Mouse (Mus musculus) embryonic facial prominence, embryonic 13.5 days (tissue): ENCODE results near the gene Trim63. TPM values are rescaled to one million over a fixed set of nuclear protein-coding genes. Genes with fewer than 3 reads are reported as not detected.
"Not testable (repeated sequence)": the region's sequence is repeated elsewhere in the genome, so short reads cannot be mapped to it uniquely, and the experiment has no call there.

ENCODE experiments used
- ATAC-seq: fragments of 200-750 bp; cut with Nextera tagmentation; 2 replicates; pipeline ENCODE4 v1.8.0; 2017; ENCODE audit warnings: low read depth; ENCODE audit not compliant: insufficient number of reproducible peaks, insufficient read depth, low FRiP score, low TSS enrichment
- H3K27ac ChIP-seq: fragments of 300-500 bp; sonication (generic); 2 replicates; pipeline ENCODE4 v1.5.1; 2015; ENCODE audit warnings: moderate library complexity, mild to moderate bottlenecking, inconsistent platforms
- H3K27me3 ChIP-seq: fragments of 300-500 bp; sonication (generic); 2 replicates; pipeline ENCODE4 v1.6.1; 2015; ENCODE audit warnings: mild to moderate bottlenecking, inconsistent platforms
- H3K36me3 ChIP-seq: fragments of 300-500 bp; sonication (generic); 2 replicates; pipeline ENCODE4 v1.6.1; 2015; ENCODE audit warnings: mild to moderate bottlenecking, inconsistent platforms
- H3K4me1 ChIP-seq: fragments of 300-500 bp; sonication (generic); 2 replicates; pipeline ENCODE4 v1.6.1; 2015; ENCODE audit warnings: inconsistent platforms
- H3K4me2 ChIP-seq: fragments of 300-500 bp; sonication (generic); 2 replicates; pipeline ENCODE4 v1.6.1; 2015; ENCODE audit warnings: moderate library complexity, mild to moderate bottlenecking, inconsistent platforms
- H3K4me3 ChIP-seq: fragments of 300-500 bp; sonication (generic); 2 replicates; pipeline ENCODE4 v1.5.1; 2015; ENCODE audit warnings: mild to moderate bottlenecking, inconsistent platforms
- H3K9ac ChIP-seq: fragments of 300-500 bp; sonication (generic); 2 replicates; pipeline ENCODE4 v1.6.1; 2015; ENCODE audit warnings: mild to moderate bottlenecking, inconsistent platforms
- H3K9me3 ChIP-seq: fragments of 300-500 bp; sonication (generic); 2 replicates; pipeline ENCODE4 v1.6.1; 2016; ENCODE audit warnings: inconsistent platforms
- WGBS: fragments of 180-500 bp; shearing (Covaris S2); methylation state at CpG from one replicate; pipeline ENCODE4 v1.1.7; 2015; ENCODE audit warnings: mixed read lengths; 5-methylcytosine and 5-hydroxymethylcytosine counted together
- polyA plus RNA-seq: library from polyadenylated mRNA; unstranded; fragments of >200 nt; fragmentation: Nextera tagmentation; extraction: Ambion mirVana; gene quantifications from 2 replicates; pipeline ENCODE4 v1.2.1, GENCODE M21; 2015

Trim63 gene
- polyA plus RNA-seq, 1 experiment from 2014 or later: 1.2 TPM

- Histone ChIP-seq H3K36me3 (peaks cover 19% of the 10 kb centered on the region), H3K9me3 (no peaks in the 10 kb centered on the region), H3K27me3 (0 out of 2 replicates have a peak, but pooled peaks cover 2% of the 10 kb centered on the region), H3K4me1 (peaks cover 20% of the 10 kb centered on the region), H3K27ac (peak within 1 kb of the TSS; percentile 100), H3K9ac (peak within 1 kb of the TSS; percentile 99), H3K4me3 (peak within 1 kb of the TSS; percentile 100), H3K4me2 (peak within 1 kb of the TSS; percentile 91)
- WGBS: under 1% methylated on average over 43 of the region's 43 CpGs
- ATAC-seq: peak; percentile 78
Measured at GRCm38 (mm10) chr4:134287575-134288025, 27.3 kb upstream of the Trim63 start, which contains the start of gene Pdik1l. Gene Pdik1l (minus strand): TSS chr4:134287895.

- 46% methylated on average over 11 of the region's 11 CpGs for WGBS
- no peaks in the 10 kb centered on the region for H3K9me3 ChIP-seq
- H3K9ac ChIP-seq: peak overlapping the region; percentile 99
- no peak for ATAC-seq
- H3K36me3 ChIP-seq: peaks cover 9% of the 10 kb centered on the region
- peak overlapping the region; percentile 91 for H3K4me2 ChIP-seq
- 0 out of 2 replicates have a peak, but pooled peaks cover 10% of the 10 kb centered on the region for H3K27me3 ChIP-seq
- peak overlapping the region; percentile 100 for H3K4me3 ChIP-seq
- peak overlapping the region; percentile 100 for H3K27ac ChIP-seq
- peaks cover 20% of the 10 kb centered on the region for H3K4me1 ChIP-seq
Measured at GRCm38 (mm10) chr4:134288397-134289256, 26.3 kb upstream of the Trim63 start.

- Histone ChIP-seq H3K9ac (no peak overlapping the region), H3K4me3 (no peak overlapping the region), H3K36me3 (no peaks in the 10 kb centered on the region), H3K27me3 (0 out of 2 replicates have a peak, but pooled peaks cover 15% of the 10 kb centered on the region), H3K27ac (no peak overlapping the region), H3K4me2 (no peak overlapping the region), H3K4me1 (peaks cover 9% of the 10 kb centered on the region), H3K9me3 (peaks cover 4% of the 10 kb centered on the region; the same call in 1 of the 2 replicates)
- WGBS: 19% methylated on average over 7 of the region's 7 CpGs
- no peak for ATAC-seq
Measured at GRCm38 (mm10) chr4:134292067-134292466, 22.9 kb upstream of the Trim63 start.

- no peak for ATAC-seq
- peak overlapping the region; percentile 46; the same call in 1 of the 2 replicates for H3K9ac ChIP-seq
- WGBS: 75% methylated on average over 18 of the region's 18 CpGs
- no peak overlapping the region for H3K4me2 ChIP-seq
- peaks cover 7% of the 10 kb centered on the region for H3K4me1 ChIP-seq
- H3K27me3 ChIP-seq: 0 out of 2 replicates have a peak, but pooled peaks cover 15% of the 10 kb centered on the region
- no peaks in the 10 kb centered on the region for H3K36me3 ChIP-seq
- no peak overlapping the region for H3K27ac ChIP-seq
- H3K4me3 ChIP-seq: no peak overlapping the region
- H3K9me3 ChIP-seq: peaks cover 4% of the 10 kb centered on the region; the same call in 1 of the 2 replicates
Measured at GRCm38 (mm10) chr4:134293061-134293691, 21.7 kb upstream of the Trim63 start.

GRCm38 (mm10) chr4:134293692-134294163 is 21.2 kb upstream of the Trim63 start:
- WGBS: 69% methylated on average over 9 of the region's 9 CpGs
- Histone ChIP-seq H3K36me3 (no peaks in the 10 kb centered on the region), H3K9ac (no peak overlapping the region), H3K4me2 (no peak overlapping the region), H3K27ac (no peak overlapping the region), H3K27me3 (0 out of 2 replicates have a peak, but pooled peaks cover 15% of the 10 kb centered on the region), H3K4me1 (peaks cover 2% of the 10 kb centered on the region; the same call in 1 of the 2 replicates), H3K9me3 (peaks cover 4% of the 10 kb centered on the region; the same call in 1 of the 2 replicates), H3K4me3 (no peak overlapping the region)
- no peak for ATAC-seq

GRCm38 (mm10) chr4:134296096-134296495 is 18.8 kb upstream of the Trim63 start:
- not testable (repeated sequence) for H3K9me3 ChIP-seq, H3K9ac ChIP-seq, H3K4me3 ChIP-seq, ATAC-seq, H3K36me3 ChIP-seq, H3K4me1 ChIP-seq, H3K27ac ChIP-seq, H3K4me2 ChIP-seq
- 84% methylated on average over 4 of the region's 4 CpGs for WGBS
- 0 out of 2 replicates have a peak, but pooled peaks cover 15% of the 10 kb centered on the region for H3K27me3 ChIP-seq

- WGBS: 89% methylated on average over 4 of the region's 4 CpGs
Measured at GRCm38 (mm10) chr4:134296523-134296922, 18.4 kb upstream of the Trim63 start.

GRCm38 (mm10) chr4:134297369-134297768 is 17.6 kb upstream of the Trim63 start:
- 86% methylated on average over 8 of the region's 8 CpGs for WGBS
- H3K9ac ChIP-seq: no peak overlapping the region
- H3K27ac ChIP-seq: no peak overlapping the region
- no peak for ATAC-seq
- H3K4me2 ChIP-seq: no peak overlapping the region
- H3K9me3 ChIP-seq: peaks cover 4% of the 10 kb centered on the region; the same call in 1 of the 2 replicates
- H3K27me3 ChIP-seq: 0 out of 2 replicates have a peak, but pooled peaks cover 15% of the 10 kb centered on the region
- no peaks in the 10 kb centered on the region for H3K36me3 ChIP-seq
- H3K4me1 ChIP-seq: no peaks in the 10 kb centered on the region
- no peak overlapping the region for H3K4me3 ChIP-seq

More at GRCm38 (mm10) chr4:134296523-134296922, 18.4 kb upstream of the Trim63 start:
- Histone ChIP-seq H3K27me3 (0 out of 2 replicates have a peak, but pooled peaks cover 15% of the 10 kb centered on the region), H3K9me3 (peaks cover 4% of the 10 kb centered on the region; the same call in 1 of the 2 replicates), H3K4me2 (no peak overlapping the region), H3K9ac (no peak overlapping the region), H3K36me3 (no peaks in the 10 kb centered on the region), H3K4me1 (no peaks in the 10 kb centered on the region), H3K4me3 (no peak overlapping the region), H3K27ac (no peak overlapping the region)
- ATAC-seq: no peak

- H3K4me1 ChIP-seq: no peaks in the 10 kb centered on the region
Measured at GRCm38 (mm10) chr4:134298626-134299497, 16.1 kb upstream of the Trim63 start.

GRCm38 (mm10) chr4:134299498-134299810 is 15.5 kb upstream of the Trim63 start:
- Histone ChIP-seq H3K36me3 (no peaks in the 10 kb centered on the region), H3K9ac (no peak overlapping the region), H3K4me3 (no peak overlapping the region), H3K9me3 (peaks cover 4% of the 10 kb centered on the region; the same call in 1 of the 2 replicates), H3K27me3 (no peaks in the 10 kb centered on the region), H3K4me2 (no peak overlapping the region), H3K4me1 (no peaks in the 10 kb centered on the region), H3K27ac (no peak overlapping the region)
- ATAC-seq: no peak
- 56% methylated on average over 4 of the region's 4 CpGs for WGBS

More at GRCm38 (mm10) chr4:134298626-134299497, 16.1 kb upstream of the Trim63 start:
- ATAC-seq: no peak
- H3K27me3 ChIP-seq: 0 out of 2 replicates have a peak, but pooled peaks cover 4% of the 10 kb centered on the region
- no peak overlapping the region for H3K4me2 ChIP-seq
- no peak overlapping the region for H3K4me3 ChIP-seq
- no peak overlapping the region for H3K27ac ChIP-seq
- 77% methylated on average over 19 of the region's 19 CpGs for WGBS
- H3K36me3 ChIP-seq: no peaks in the 10 kb centered on the region
- H3K9me3 ChIP-seq: peaks cover 4% of the 10 kb centered on the region; the same call in 1 of the 2 replicates
- H3K9ac ChIP-seq: no peak overlapping the region
